Mouse (Mus musculus): Measurements from ENCODE around the gene Epha8.

GRCm38 (mm10) chr4:136892371-136892770 lies 64.2 kb downstream of the Epha8 start:
- TF ChIP-seq CTCF (conservative IDR thresholded peaks at IDR 0.05 in 1 of 2, IDR thresholded peaks at IDR 0.05 in 1 of 2; ENCODE audit: low read depth in 2 of 2, low read length in 2 of 2) (no peak), E2F4 (IDR thresholded peaks at IDR 0.05; ENCODE audit: insufficient replicate concordance, low read depth, low read length) (no peak), EP300 (IDR thresholded peaks at IDR 0.05; ENCODE audit: low read length) (no peak), SMC3 (IDR thresholded peaks at IDR 0.05; ENCODE audit: low read depth, low read length) (no peak), ZKSCAN1 (IDR thresholded peaks at IDR 0.05; ENCODE audit: borderline replicate concordance, low read depth, low read length) (no peak)
